Mouse (Mus musculus) kidney, postnatal 25 days (tissue): ENCODE data around the gene Ttc29.

Source experiments
- DNase-seq, 2 experiments: peaks; one replicate each; pipeline ENCODE4 v3.0.0; 2021; ENCODE audit warnings: mixed read lengths in 2 of 2

Gene Ttc29

GRCm38 (mm10) chr8:78284805-78285204 lies 71.7 kb downstream of the Ttc29 start:
- DNase-seq = no peak

- DNase-seq = no peak
Measured at GRCm38 (mm10) chr8:78285366-78285765, 72.3 kb downstream of the Ttc29 start.

GRCm38 (mm10) chr8:78289374-78289971 lies 76.4 kb downstream of the Ttc29 start:
- DNase-seq = no peak

GRCm38 (mm10) chr8:78290274-78290673 lies 77.2 kb downstream of the Ttc29 start:
- no peak for DNase-seq

GRCm38 (mm10) chr8:78295494-78295893 lies 82.4 kb downstream of the Ttc29 start:
- no peak for DNase-seq

GRCm38 (mm10) chr8:78303579-78303978 lies 90.5 kb downstream of the Ttc29 start:
- DNase-seq = no peak

GRCm38 (mm10) chr8:78306604-78307003 lies 93.5 kb downstream of the Ttc29 start:
- no peak for DNase-seq

GRCm38 (mm10) chr8:78307131-78307530 lies 94.0 kb downstream of the Ttc29 start:
- no peak for DNase-seq

GRCm38 (mm10) chr8:78309539-78309938 lies 96.4 kb downstream of the Ttc29 start:
- no peak for DNase-seq

- no peak for DNase-seq
Measured at GRCm38 (mm10) chr8:78315576-78315975, 102.5 kb downstream of the Ttc29 start.

GRCm38 (mm10) chr8:78317666-78318065 lies 104.6 kb downstream of the Ttc29 start:
- DNase-seq = no peak

GRCm38 (mm10) chr8:78323391-78323790 lies 110.3 kb downstream of the Ttc29 start:
- no peak for DNase-seq

- DNase-seq = no peak
Measured at GRCm38 (mm10) chr8:78340689-78341529, 127.8 kb downstream of the Ttc29 start.

- DNase-seq = no peak
Measured at GRCm38 (mm10) chr8:78342151-78342550, 129.1 kb downstream of the Ttc29 start.

- DNase-seq = no peak
Measured at GRCm38 (mm10) chr8:78344006-78344405, 130.9 kb downstream of the Ttc29 start.

- no peak for DNase-seq
Measured at GRCm38 (mm10) chr8:78345705-78346104, 132.6 kb downstream of the Ttc29 start.

GRCm38 (mm10) chr8:78346131-78346621 lies 133.1 kb downstream of the Ttc29 start:
- no peak for DNase-seq

- no peak for DNase-seq
Measured at GRCm38 (mm10) chr8:78353902-78354301, 140.8 kb downstream of the Ttc29 start.

- no peak for DNase-seq
Measured at GRCm38 (mm10) chr8:78354801-78355200, 141.7 kb downstream of the Ttc29 start.

GRCm38 (mm10) chr8:78390756-78391155 lies 177.7 kb downstream of the Ttc29 start:
- no peak for DNase-seq

- DNase-seq = no peak
Measured at GRCm38 (mm10) chr8:78419272-78419671, 206.2 kb downstream of the Ttc29 start.

GRCm38 (mm10) chr8:78420101-78420503 lies 207.0 kb downstream of the Ttc29 start:
- DNase-seq = no peak

GRCm38 (mm10) chr8:78423937-78424336 lies 210.8 kb downstream of the Ttc29 start:
- DNase-seq = no peak

- DNase-seq = no peak
Measured at GRCm38 (mm10) chr8:78426455-78426854, 213.4 kb downstream of the Ttc29 start.
